Mouse (Mus musculus) midbrain, embryonic 15.5 days (tissue): ENCODE results near the gene Sept5. TPM values are rescaled to one million over a fixed set of nuclear protein-coding genes. Genes with fewer than 3 reads are reported as not detected.
A peak's percentile ranks its signal among the peaks of the same experiment; 100 is the strongest.

Source experiments
- ATAC-seq: fragments of 200-750 bp; cut with Nextera tagmentation; replicated peaks from 2 replicates; pipeline ENCODE4 v1.8.0; 2017; ENCODE audit warnings: moderate TSS enrichment
- H3K27ac ChIP-seq: fragments of 300-500 bp; sonication (generic); 2 replicates; pipeline ENCODE4 v1.5.1; 2015; ENCODE audit warnings: mild to moderate bottlenecking, inconsistent platforms
- H3K27me3 ChIP-seq: fragments of 300-500 bp; sonication (generic); replicated peaks from 2 replicates; pipeline ENCODE4 v1.6.1; 2015; ENCODE audit warnings: inconsistent platforms
- H3K36me3 ChIP-seq: fragments of 300-500 bp; sonication (generic); replicated peaks from 2 replicates; pipeline ENCODE4 v1.6.1; 2015; ENCODE audit warnings: inconsistent platforms
- H3K4me1 ChIP-seq: fragments of 300-500 bp; sonication (generic); 2 replicates; pipeline ENCODE4 v1.6.1; 2015; ENCODE audit warnings: inconsistent platforms
- H3K4me2 ChIP-seq: fragments of 300-500 bp; sonication (generic); 2 replicates; pipeline ENCODE4 v1.6.1; 2015; ENCODE audit warnings: inconsistent platforms, mild to moderate bottlenecking, moderate library complexity
- H3K4me3 ChIP-seq: fragments of 300-500 bp; sonication (generic); 2 replicates; pipeline ENCODE4 v1.5.1; 2015; ENCODE audit warnings: mild to moderate bottlenecking, inconsistent platforms
- H3K9ac ChIP-seq: fragments of 300-500 bp; sonication (generic); 2 replicates; pipeline ENCODE4 v1.6.1; 2015; ENCODE audit warnings: mild to moderate bottlenecking, inconsistent platforms
- H3K9me3 ChIP-seq: fragments of 300-500 bp; sonication (generic); 2 replicates; pipeline ENCODE4 v1.6.1; 2016; ENCODE audit warnings: inconsistent platforms
- WGBS: fragments of 180-500 bp; shearing (Covaris S2); methylation state at CpG from one replicate; pipeline ENCODE4 v1.1.7; 2015; ENCODE audit warnings: mixed read lengths; 5-methylcytosine and 5-hydroxymethylcytosine counted together
- polyA plus RNA-seq: library from polyadenylated mRNA; unstranded; fragments of >200 nt; fragmentation: Nextera tagmentation; extraction: Ambion mirVana; gene quantifications from 2 replicates; pipeline ENCODE4 v1.2.1, GENCODE M21; 2015

Gene Sept5
- polyA plus RNA-seq, 1 experiment from 2014 or later = 223 TPM

DNA sequence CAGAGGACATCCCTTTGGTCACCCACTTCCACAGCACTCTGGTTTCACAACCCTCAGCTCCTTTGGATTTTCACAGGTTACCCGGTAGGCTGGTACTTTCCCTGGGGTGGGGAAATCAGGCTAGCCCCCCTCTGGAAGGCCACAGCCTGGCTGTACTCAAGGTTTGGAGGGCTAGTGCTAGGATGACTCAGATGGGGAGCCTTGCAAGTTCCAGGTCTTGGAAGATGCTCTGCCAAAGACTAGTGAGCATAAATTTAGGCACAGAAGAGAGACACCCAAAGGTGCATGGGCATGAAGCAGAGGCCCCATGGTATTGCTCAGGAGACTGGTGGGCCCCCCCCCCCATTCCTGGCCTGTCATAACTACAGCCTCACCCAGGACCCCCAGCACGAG is 810 bp downstream of the Sept5 start:
- Histone ChIP-seq H3K36me3 (peaks cover 16% of the 10 kb centered on the region), H3K4me2 (peak overlapping the region; percentile 94), H3K27ac (peak overlapping the region; percentile 86), H3K4me3 (peak overlapping the region; percentile 84), H3K4me1 (peaks cover 45% of the 10 kb centered on the region), H3K9me3 (no peaks in the 10 kb centered on the region), H3K9ac (peak overlapping the region; percentile 95), H3K27me3 (peaks cover 23% of the 10 kb centered on the region)
- no peak; the same call in 1 of the 2 replicates for ATAC-seq
- 22% methylated on average over 2 of the region's 2 CpGs for WGBS

- no peak for ATAC-seq
- WGBS = 44% methylated on average over 7 of the region's 7 CpGs
These were observed 1.4 kb downstream of the Sept5 start for GRCm38 (mm10) chr16:18628206-18628947.

GRCm38 (mm10) chr16:18627163-18627562 is 2.6 kb downstream of the Sept5 start:
- ATAC-seq = no peak
- peaks cover 34% of the 10 kb centered on the region for H3K36me3 ChIP-seq
- peak overlapping the region; percentile 94 for H3K4me2 ChIP-seq
- no peak overlapping the region for H3K9ac ChIP-seq
- H3K27ac ChIP-seq = no peak overlapping the region
- WGBS = 40% methylated on average over 3 of the region's 3 CpGs
- no peaks in the 10 kb centered on the region for H3K9me3 ChIP-seq
- H3K4me3 ChIP-seq = peak overlapping the region; percentile 84; the same call in 1 of the 2 replicates
- H3K27me3 ChIP-seq = peaks cover 40% of the 10 kb centered on the region
- peaks cover 45% of the 10 kb centered on the region for H3K4me1 ChIP-seq

More at GRCm38 (mm10) chr16:18628206-18628947, 1.4 kb downstream of the Sept5 start:
- H3K36me3 ChIP-seq = peaks cover 22% of the 10 kb centered on the region
- no peaks in the 10 kb centered on the region for H3K9me3 ChIP-seq
- peaks cover 45% of the 10 kb centered on the region for H3K4me1 ChIP-seq
- peak overlapping the region; percentile 94 for H3K4me2 ChIP-seq
- H3K27me3 ChIP-seq = peaks cover 28% of the 10 kb centered on the region
- peak overlapping the region; percentile 84 for H3K4me3 ChIP-seq
- peak overlapping the region; percentile 95 for H3K9ac ChIP-seq
- peak overlapping the region; percentile 86 for H3K27ac ChIP-seq

DNA sequence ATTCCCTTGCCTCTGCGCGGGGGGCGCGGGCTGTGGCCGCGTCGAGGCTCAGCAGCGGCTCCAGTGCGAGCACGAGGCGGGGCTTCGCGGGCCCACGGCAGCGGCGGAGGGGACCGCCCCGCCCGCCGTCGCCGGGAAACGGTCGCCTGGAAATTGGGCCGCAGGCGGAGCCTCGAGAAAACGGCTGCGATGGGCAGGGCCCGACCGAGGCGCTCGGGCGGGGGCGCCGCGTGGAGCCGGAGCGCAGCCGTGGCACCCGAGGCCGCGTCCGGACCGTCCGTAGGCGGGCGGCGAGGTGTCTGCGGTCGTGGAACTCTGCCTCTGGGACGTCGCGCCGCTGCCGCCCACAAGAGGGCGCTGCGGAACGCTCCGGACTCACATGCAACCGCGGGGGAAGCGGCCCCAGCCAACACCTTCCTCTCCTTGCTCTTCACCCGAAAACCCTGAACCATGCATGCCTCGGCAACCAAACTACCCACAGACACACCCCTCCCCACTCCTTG is 3.3 kb downstream of the Sept5 start, which contains the start of gene Gm49601:
Gm49601 (minus strand) TSS at position 52 of the 503 bp plus-strand sequence.
- under 1% methylated on average over 61 of the region's 65 CpGs for WGBS
- Histone ChIP-seq H3K4me2 (peak within 1 kb of the TSS; percentile 94), H3K4me1 (peaks cover 52% of the 10 kb centered on the region), H3K27me3 (peaks cover 48% of the 10 kb centered on the region), H3K9me3 (no peaks in the 10 kb centered on the region), H3K4me3 (peak within 1 kb of the TSS; percentile 84), H3K9ac (peak within 1 kb of the TSS; percentile 45), H3K36me3 (peaks cover 39% of the 10 kb centered on the region), H3K27ac (no peak within 1 kb of the TSS)
- ATAC-seq = peak; percentile 4

- peaks cover 54% of the 10 kb centered on the region for H3K27me3 ChIP-seq
- ATAC-seq = no peak
- WGBS = 16% methylated on average over 26 of the region's 26 CpGs
These were observed 3.9 kb downstream of the Sept5 start for GRCm38 (mm10) chr16:18625791-18626311.

GRCm38 (mm10) chr16:18625097-18625496 is 4.7 kb downstream of the Sept5 start:
- peaks cover 39% of the 10 kb centered on the region for H3K36me3 ChIP-seq
- no peak overlapping the region for H3K27ac ChIP-seq
- no peak overlapping the region for H3K4me3 ChIP-seq
- H3K27me3 ChIP-seq = peaks cover 61% of the 10 kb centered on the region
- ATAC-seq = no peak
- 41% methylated on average over 14 of the region's 14 CpGs for WGBS
- H3K9ac ChIP-seq = no peak overlapping the region
- no peaks in the 10 kb centered on the region for H3K9me3 ChIP-seq
- H3K4me1 ChIP-seq = peaks cover 59% of the 10 kb centered on the region
- H3K4me2 ChIP-seq = no peak overlapping the region

More at GRCm38 (mm10) chr16:18625791-18626311, 3.9 kb downstream of the Sept5 start:
- Histone ChIP-seq H3K9ac (peak overlapping the region; percentile 45), H3K4me2 (peak overlapping the region; percentile 94), H3K4me3 (peak overlapping the region; percentile 84), H3K27ac (no peak overlapping the region), H3K36me3 (peaks cover 39% of the 10 kb centered on the region), H3K4me1 (peaks cover 58% of the 10 kb centered on the region), H3K9me3 (no peaks in the 10 kb centered on the region)

DNA sequence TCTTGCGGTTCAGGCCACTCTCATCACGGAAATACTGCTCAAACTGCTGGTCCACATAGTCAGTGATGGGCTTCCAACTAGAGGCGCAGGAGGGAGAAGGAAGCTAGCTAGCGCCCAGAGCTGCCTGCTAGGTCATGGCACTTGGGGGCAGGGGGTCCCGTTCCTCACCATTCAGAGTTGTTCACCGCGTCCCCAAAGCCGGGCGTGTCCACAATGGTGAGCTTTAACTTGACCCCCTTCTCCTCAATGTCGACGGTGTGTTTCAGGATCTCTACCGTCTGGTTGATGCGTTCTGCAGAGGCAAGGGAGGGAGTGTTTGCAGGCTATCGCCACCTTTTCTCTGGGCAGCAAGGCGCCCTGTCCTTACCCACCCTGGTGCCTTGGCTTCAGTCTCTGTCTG is 5.1 kb downstream of the Sept5 start:
- 38% methylated on average over 15 of the region's 15 CpGs for WGBS
- peaks cover 57% of the 10 kb centered on the region for H3K4me1 ChIP-seq
- H3K36me3 ChIP-seq = peaks cover 39% of the 10 kb centered on the region

GRCm38 (mm10) chr16:18623751-18624540 is 5.8 kb downstream of the Sept5 start:
- peaks cover 55% of the 10 kb centered on the region for H3K4me1 ChIP-seq
- no peak overlapping the region for H3K4me3 ChIP-seq
- H3K9me3 ChIP-seq = no peaks in the 10 kb centered on the region
- no peak overlapping the region for H3K27ac ChIP-seq
- H3K4me2 ChIP-seq = no peak overlapping the region
- no peak for ATAC-seq
- H3K9ac ChIP-seq = no peak overlapping the region
- peaks cover 73% of the 10 kb centered on the region for H3K27me3 ChIP-seq
- H3K36me3 ChIP-seq = peaks cover 39% of the 10 kb centered on the region
- WGBS = 39% methylated on average over 15 of the region's 15 CpGs

More for the DNA sequence above, 5.1 kb downstream of the Sept5 start:
- Histone ChIP-seq H3K27ac (no peak overlapping the region), H3K9me3 (no peaks in the 10 kb centered on the region), H3K4me2 (no peak overlapping the region), H3K4me3 (no peak overlapping the region), H3K9ac (no peak overlapping the region), H3K27me3 (peaks cover 66% of the 10 kb centered on the region)
- ATAC-seq = no peak

DNA sequence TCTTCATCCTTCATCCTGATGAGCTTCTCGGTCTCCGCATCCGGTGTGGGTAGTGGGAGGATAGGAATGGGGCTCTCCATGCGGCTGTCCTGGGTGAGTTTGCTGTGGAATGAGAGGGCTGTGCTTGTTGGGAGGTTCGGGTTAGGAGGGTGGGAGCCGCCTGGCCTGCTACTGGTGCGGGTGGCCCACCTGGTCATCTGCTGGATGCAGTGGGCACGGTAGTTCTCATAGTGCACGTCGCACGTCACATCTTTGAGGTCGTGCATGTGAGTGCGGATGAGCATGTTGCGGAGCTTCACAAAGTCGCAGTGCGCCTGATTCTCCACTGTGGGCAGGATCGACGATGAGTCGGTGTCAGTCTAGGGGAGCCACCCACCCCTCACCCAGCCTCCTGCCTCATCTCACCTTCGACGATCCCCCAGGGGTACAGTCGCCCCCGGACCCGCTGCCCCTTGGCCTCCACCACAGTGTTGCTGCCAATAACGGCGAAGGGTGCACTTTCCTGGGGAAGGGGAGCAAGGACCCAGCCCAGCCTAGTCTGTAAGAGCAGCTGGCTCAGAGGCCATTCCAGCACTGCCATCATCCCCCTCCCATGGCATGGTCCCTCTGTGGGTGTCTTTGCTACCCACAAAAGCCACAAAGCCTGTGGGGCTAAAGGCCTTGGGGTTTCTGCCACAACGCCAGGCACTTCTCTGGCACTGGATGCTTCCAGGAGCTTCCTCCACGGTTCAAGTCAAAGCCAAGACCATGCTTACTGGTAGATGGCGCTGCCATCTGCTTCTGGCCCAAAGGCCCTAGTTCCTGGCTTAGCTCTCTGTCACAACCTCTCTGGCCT is 6.6 kb downstream of the Sept5 start:
- WGBS = 38% methylated on average over 29 of the region's 29 CpGs
- Histone ChIP-seq H3K27ac (no peak overlapping the region), H3K4me1 (peaks cover 47% of the 10 kb centered on the region), H3K9ac (no peak overlapping the region), H3K9me3 (no peaks in the 10 kb centered on the region), H3K4me2 (no peak overlapping the region), H3K4me3 (no peak overlapping the region), H3K27me3 (peaks cover 80% of the 10 kb centered on the region), H3K36me3 (peaks cover 39% of the 10 kb centered on the region)
- ATAC-seq = no peak

GRCm38 (mm10) chr16:18622019-18622418 is 7.7 kb downstream of the Sept5 start, which contains the start of gene Gp1bb:
TSS of gene Gp1bb (minus strand) at chr16:18622403.
- Histone ChIP-seq H3K4me2 (peak within 1 kb of the TSS; percentile 57), H3K4me3 (peak within 1 kb of the TSS; percentile 33), H3K27me3 (peaks cover 85% of the 10 kb centered on the region), H3K9me3 (no peaks in the 10 kb centered on the region), H3K27ac (no peak within 1 kb of the TSS), H3K36me3 (peaks cover 39% of the 10 kb centered on the region), H3K9ac (no peak within 1 kb of the TSS), H3K4me1 (peaks cover 42% of the 10 kb centered on the region)
- 22% methylated on average over 17 of the region's 17 CpGs for WGBS
- no peak for ATAC-seq

- Histone ChIP-seq H3K27me3 (peaks cover 89% of the 10 kb centered on the region), H3K9ac (no peak overlapping the region), H3K9me3 (no peaks in the 10 kb centered on the region), H3K27ac (no peak overlapping the region), H3K4me1 (peaks cover 37% of the 10 kb centered on the region), H3K4me3 (peak overlapping the region; percentile 33), H3K4me2 (peak overlapping the region; percentile 57), H3K36me3 (peaks cover 39% of the 10 kb centered on the region)
- 13% methylated on average over 38 of the region's 38 CpGs for WGBS
- 0 out of 2 replicates have a peak, but pooled peaks have one; percentile 1 for ATAC-seq
These were observed 8.3 kb downstream of the Sept5 start for GRCm38 (mm10) chr16:18621362-18622001.
